Mouse (Mus musculus) CH12.LX (cell line): ENCODE measurements around the gene Xrcc6. TPM values are rescaled to one million over a fixed set of nuclear protein-coding genes. Genes with fewer than 3 reads are reported as not detected.

Experiments
- DNase-seq: peaks from one replicate; pipeline ENCODE4 v3.0.0-alpha.2; 2013; ENCODE audit errors: extremely low read depth
- H3K27ac ChIP-seq: 2 replicates; pipeline ENCODE4 v1.5.1; 2012; ENCODE audit warnings: low read depth, mild to moderate bottlenecking, control low read depth, moderate library complexity; ENCODE audit not compliant: insufficient read depth
- H3K27me3 ChIP-seq: replicated peaks from 2 replicates; pipeline ENCODE3; 2012; ENCODE audit warnings: inconsistent platforms
- H3K36me3 ChIP-seq, 2 experiments: replicated peaks in 1 of 2; 2 replicates each; pipeline versions ENCODE3 to v1.6.1; 2012; ENCODE audit warnings: inconsistent platforms in 1 of 2, low read length in 1 of 2, mild to moderate bottlenecking in 1 of 2, mixed read lengths in 1 of 2, moderate library complexity in 1 of 2; ENCODE audit not compliant: control insufficient read depth in 1 of 2, insufficient read depth in 1 of 2
- H3K4me1 ChIP-seq, 2 experiments: 2 replicates each; pipeline ENCODE4 v1.6.1; 2012; ENCODE audit warnings: inconsistent platforms in 1 of 2, moderate library complexity in 1 of 2; ENCODE audit not compliant: insufficient read depth in 2 of 2, control insufficient read depth in 1 of 2
- H3K4me2 ChIP-seq: 2 replicates; pipeline ENCODE4 v1.6.1; 2012; ENCODE audit warnings: low read depth, mild to moderate bottlenecking, control low read depth; ENCODE audit not compliant: poor library complexity, insufficient read depth, severe bottlenecking
- H3K4me3 ChIP-seq, 3 experiments: fragments of 150-350 bp in 1 of 3; sonication (generic) in 1 of 3; replicated peaks in 1 of 3; 2 replicates each; pipeline versions ENCODE3 to v1.5.1; 2011 to 2012; ENCODE audit warnings: low read depth in 2 of 3, low read length in 2 of 3, mild to moderate bottlenecking in 2 of 3, moderate library complexity in 2 of 3, control low read depth in 1 of 3, improper control_type of control experiment in 1 of 3, inconsistent platforms in 1 of 3, mixed read lengths in 1 of 3; ENCODE audit not compliant: poor library complexity in 1 of 3
- H3K79me2 ChIP-seq: replicated peaks from 2 replicates; pipeline ENCODE4 v1.6.1; 2012; ENCODE audit warnings: mild to moderate bottlenecking, moderate library complexity; ENCODE audit not compliant: control insufficient read depth, poor library complexity, insufficient read depth, severe bottlenecking; ENCODE audit errors: extremely low read depth
- H3K9ac ChIP-seq: 2 replicates; pipeline ENCODE4 v1.6.1; 2012; ENCODE audit warnings: low read depth, mild to moderate bottlenecking, control low read depth, moderate library complexity; ENCODE audit not compliant: insufficient read depth
- H3K9me3 ChIP-seq: replicated peaks from 2 replicates; pipeline ENCODE3; 2012; ENCODE audit warnings: low read length, inconsistent platforms, mixed read lengths
- BHLHE40 ChIP-seq: IDR thresholded peaks from 2 replicates; pipeline ENCODE4 v1.6.1; 2011; ENCODE audit warnings: mild to moderate bottlenecking, low read depth, low read length, improper control_type of control experiment
- CHD1 ChIP-seq: IDR thresholded peaks from 2 replicates; pipeline ENCODE4 v1.6.1; 2012; ENCODE audit warnings: low read depth, low read length, improper control_type of control experiment, inconsistent platforms
- CHD2 ChIP-seq: IDR thresholded peaks from 2 replicates; pipeline ENCODE4 v1.6.1; 2011; ENCODE audit warnings: low read length, improper control_type of control experiment
- CTCF ChIP-seq, 2 experiments: IDR thresholded peaks in 1 of 2; conservative IDR thresholded peaks in 1 of 2; 2 replicates each; pipeline ENCODE4 v1.5.1; 2011 to 2012; ENCODE audit warnings: low read depth in 2 of 2, low read length in 2 of 2, improper control_type of control experiment in 1 of 2, inconsistent platforms in 1 of 2, mild to moderate bottlenecking in 1 of 2, moderate library complexity in 1 of 2
- ELF1 ChIP-seq: IDR thresholded peaks from 2 replicates; pipeline ENCODE4 v1.6.1; 2014; ENCODE audit warnings: low read depth, mild to moderate bottlenecking, inconsistent platforms, low read length, improper control_type of control experiment
- EP300 ChIP-seq: IDR thresholded peaks from 2 replicates; pipeline ENCODE4 v1.6.1; 2011; ENCODE audit warnings: low read length, improper control_type of control experiment
- ETS1 ChIP-seq: conservative IDR thresholded peaks from 2 replicates; pipeline ENCODE4 v1.6.1; 2012; ENCODE audit warnings: low read depth, mild to moderate bottlenecking, inconsistent platforms, low read length, improper control_type of control experiment, moderate library complexity
- GABPA ChIP-seq: IDR thresholded peaks from 2 replicates; pipeline ENCODE4 v1.6.1; 2012; ENCODE audit warnings: low read depth, low read length, improper control_type of control experiment, inconsistent platforms; ENCODE audit not compliant: insufficient replicate concordance
- HCFC1 ChIP-seq: IDR thresholded peaks from 2 replicates; pipeline ENCODE4 v1.6.1; 2012; ENCODE audit warnings: low read depth, mild to moderate bottlenecking, inconsistent platforms, low read length, improper control_type of control experiment
- IRF4 ChIP-seq: IDR thresholded peaks from 2 replicates; pipeline ENCODE4 v1.6.1; 2014; ENCODE audit warnings: low read depth, mild to moderate bottlenecking, inconsistent platforms, low read length, improper control_type of control experiment
- JUN ChIP-seq: IDR thresholded peaks from 2 replicates; pipeline ENCODE4 v1.6.1; 2011; ENCODE audit warnings: low read depth, mild to moderate bottlenecking, low read length, improper control_type of control experiment, moderate library complexity; ENCODE audit not compliant: insufficient read depth
- JUND ChIP-seq: conservative IDR thresholded peaks from 2 replicates; pipeline ENCODE4 v1.6.1; 2011; ENCODE audit warnings: low read depth, low read length, improper control_type of control experiment
- KAT2A ChIP-seq: IDR thresholded peaks from 2 replicates; pipeline ENCODE4 v1.6.1; 2012; ENCODE audit warnings: low read length, improper control_type of control experiment, inconsistent platforms; ENCODE audit not compliant: insufficient replicate concordance
- MAFK ChIP-seq: IDR thresholded peaks from 2 replicates; pipeline ENCODE4 v1.6.1; 2011; ENCODE audit warnings: low read length, improper control_type of control experiment; ENCODE audit not compliant: insufficient replicate concordance
- MAX ChIP-seq: IDR thresholded peaks from 2 replicates; pipeline ENCODE4 v1.6.1; 2011; ENCODE audit warnings: low read length, improper control_type of control experiment
- MAZ ChIP-seq: IDR thresholded peaks from 2 replicates; pipeline ENCODE4 v1.6.1; 2012; ENCODE audit warnings: low read depth, mild to moderate bottlenecking, inconsistent platforms, low read length, improper control_type of control experiment, moderate library complexity
- MEF2A ChIP-seq: IDR thresholded peaks from 2 replicates; pipeline ENCODE4 v1.6.1; 2014; ENCODE audit warnings: low read depth, mild to moderate bottlenecking, inconsistent platforms, low read length, improper control_type of control experiment, borderline replicate concordance
- MXI1 ChIP-seq: IDR thresholded peaks from 2 replicates; pipeline ENCODE4 v1.6.1; 2011; ENCODE audit warnings: mild to moderate bottlenecking, low read depth, low read length, improper control_type of control experiment
- MYC ChIP-seq: IDR thresholded peaks from 2 replicates; pipeline ENCODE4 v1.6.1; 2011; ENCODE audit warnings: low read depth, mild to moderate bottlenecking, improper control_type of control experiment, low read length
- NELFE ChIP-seq: IDR thresholded peaks from 2 replicates; pipeline ENCODE4 v1.6.1; 2011; ENCODE audit warnings: low read depth, low read length, improper control_type of control experiment
- NRF1 ChIP-seq: IDR thresholded peaks from 2 replicates; pipeline ENCODE4 v1.6.1; 2014; ENCODE audit warnings: low read depth, mild to moderate bottlenecking, inconsistent platforms, low read length, improper control_type of control experiment, moderate library complexity
- POLR2A ChIP-seq: IDR thresholded peaks from 2 replicates; pipeline ENCODE4 v1.6.1; 2011; ENCODE audit warnings: low read depth, mild to moderate bottlenecking, improper control_type of control experiment, low read length
- RCOR1 ChIP-seq: conservative IDR thresholded peaks from 2 replicates; pipeline ENCODE4 v1.6.1; 2012; ENCODE audit warnings: low read depth, mild to moderate bottlenecking, inconsistent platforms, low read length, improper control_type of control experiment
- UBTF ChIP-seq: IDR thresholded peaks from 2 replicates; pipeline ENCODE4 v1.6.1; 2012; ENCODE audit warnings: low read depth, mild to moderate bottlenecking, inconsistent platforms, low read length, improper control_type of control experiment, moderate library complexity
- USF1 ChIP-seq: IDR thresholded peaks from 2 replicates; pipeline ENCODE4 v1.6.1; 2014; ENCODE audit warnings: low read depth, mild to moderate bottlenecking, inconsistent platforms, low read length, improper control_type of control experiment
- USF2 ChIP-seq: conservative IDR thresholded peaks from 2 replicates; pipeline ENCODE4 v1.6.1; 2011; ENCODE audit warnings: low read depth, low read length, improper control_type of control experiment
- ZC3H11A ChIP-seq: IDR thresholded peaks from 2 replicates; pipeline ENCODE4 v1.6.1; 2012; ENCODE audit warnings: low read depth, mild to moderate bottlenecking, inconsistent platforms, low read length, improper control_type of control experiment
- ZKSCAN1 ChIP-seq: IDR thresholded peaks from 2 replicates; pipeline ENCODE4 v1.6.1; 2012; ENCODE audit warnings: low read depth, inconsistent platforms, low read length, improper control_type of control experiment, borderline replicate concordance
- ZMIZ1 ChIP-seq: IDR thresholded peaks from 2 replicates; pipeline ENCODE4 v1.6.1; 2012; ENCODE audit warnings: low read depth, mild to moderate bottlenecking, inconsistent platforms, low read length, improper control_type of control experiment
- ZNF384 ChIP-seq: IDR thresholded peaks from 2 replicates; pipeline ENCODE4 v1.6.1; 2012; ENCODE audit warnings: low read depth, low read length, improper control_type of control experiment, inconsistent platforms
- dilution Hi-C: fragments of 300-500 bp; cut with MboI; formaldehyde crosslinking; loops from 2 replicates; pipeline ENCODE4 v1.14.3; 2020; ENCODE audit warnings: low sequenced_read_pairs; ENCODE audit not compliant: extremely low pct_unique_long_range_greater_than_20kb, extremely low pct_ligation_motif_present
- in situ Hi-C: fragments of 300-500 bp; cut with MboI; formaldehyde crosslinking; loops from 3 replicates; pipeline ENCODE4 v1.14.3; 2019; ENCODE audit warnings: low sequenced_read_pairs, low pct_ligation_motif_present, low pct_unique_long_range_greater_than_20kb, mixed read lengths
- polyA plus RNA-seq: library from polyadenylated mRNA; unstranded; fragments of >175 nt; gene quantifications from 2 replicates; pipeline ENCODE4 v1.2.1, GENCODE M21; 2012; ENCODE audit warnings: low read depth; ENCODE audit not compliant: insufficient read length
- total RNA-seq, 2 experiments: library from RNA; depleted of rRNA; stranded (reverse); fragments of 300-350 nt in 1 of 2; fragments of >200 nt in 1 of 2; gene quantifications; 2 replicates each; pipeline ENCODE4 v1.2.3; 2012 to 2014

The Xrcc6 gene
- total and polyA plus RNA-seq, 3 experiments, result 67.3 to 83.5 (median 80.8) TPM

- peaks cover 21% of the 10 kb centered on the region for H3K79me2 ChIP-seq
- peaks cover 0 to 43% of the 10 kb centered on the region in 2 experiments; a peak in 2 of 4 replicates for H3K4me1 ChIP-seq
- TF ChIP-seq UBTF, result no peak
- 0 out of 2 replicates have a peak, but pooled peaks have one; percentile 35 for TF ChIP-seq HCFC1
- H3K4me2 ChIP-seq, result peak overlapping the region; percentile 58
- peak overlapping the region; percentile 81 for H3K9ac ChIP-seq
- DNase-seq, result peak; percentile 23
- in situ Hi-C loops (no loop called here), dilution Hi-C loops (no loop called here)
- H3K27me3 ChIP-seq, result no peaks in the 10 kb centered on the region
- H3K27ac ChIP-seq, result peak overlapping the region; percentile 8; the same call in 1 of the 2 replicates
- peaks cover 2% of the 10 kb centered on the region for H3K9me3 ChIP-seq
- H3K36me3 ChIP-seq, result peaks cover 11 to 39% of the 10 kb centered on the region in 2 experiments
- H3K4me3 ChIP-seq, result peak overlapping the region; percentile 82 to 98 (median 91)
Measured at GRCm38 (mm10) chr15:82015392-82016100, 27.9 kb downstream of the Xrcc6 start.

GRCm38 (mm10) chr15:82016101-82016808 is 28.6 kb downstream of the Xrcc6 start:
- Histone ChIP-seq H3K27me3 (no peaks in the 10 kb centered on the region), H3K4me3 (peak overlapping the region; percentile 91 to 98 (median 95)), H3K9me3 (peaks cover 2% of the 10 kb centered on the region), H3K4me1 (peaks cover 0 to 40% of the 10 kb centered on the region in 2 experiments; a peak in 2 of 4 replicates), H3K36me3 (peaks cover 11 to 36% of the 10 kb centered on the region in 2 experiments), H3K79me2 (peaks cover 21% of the 10 kb centered on the region), H3K27ac (peak overlapping the region; percentile 65), H3K4me2 (peak overlapping the region; percentile 90; the same call in 1 of the 2 replicates), H3K9ac (peak overlapping the region; percentile 81)
- dilution Hi-C loops, result no loop called here
- DNase-seq, result peak; percentile 99
- in situ Hi-C loops, result no loop called here
- TF ChIP-seq CHD1 (no peak; the same call in none of the 2 replicates), GABPA (no peak), ELF1 (peak; percentile 70), CTCF (conservative IDR thresholded peaks at IDR 0.05 in 1 of 2, IDR thresholded peaks at IDR 0.05 in 1 of 2; ENCODE audit: low read depth in 2 of 2, low read length in 2 of 2) (peak in 1 of 2 experiments; percentile 46; a peak in 2 of 4 replicates), MXI1 (peak; percentile 79), ZC3H11A (no peak), NELFE (peak; percentile 80), MAX (peak; percentile 85), UBTF (0 out of 2 replicates have a peak, but pooled peaks have one; percentile 64), CHD2 (no peak), USF1 (no peak), BHLHE40 (peak; percentile 69), JUND (no peak), NRF1 (peak; percentile 79), EP300 (no peak), POLR2A (peak; percentile 92), MEF2A (no peak), ZKSCAN1 (no peak), ETS1 (0 out of 2 replicates have a peak, but pooled peaks have one; percentile 23), MYC (peak; percentile 90), IRF4 (peak; percentile 50), ZMIZ1 (peak; percentile 67), MAZ (peak; percentile 52; the same call in 1 of the 2 replicates), RCOR1 (no peak), MAFK (no peak), KAT2A (no peak), JUN (no peak), USF2 (no peak), ZNF384 (no peak)
